Mouse (Mus musculus) layer of hippocampus, postnatal 25 days (tissue): ENCODE measurements around the gene Ralb. TPM values are rescaled to one million over a fixed set of nuclear protein-coding genes. Genes with fewer than 3 reads are reported as not detected.

Source experiments
- DNase-seq, 2 experiments: peaks; one replicate each; pipeline ENCODE4 v3.0.0; 2022; ENCODE audit warnings: mixed read lengths in 2 of 2, low spot score in 1 of 2; ENCODE audit errors: extremely low spot score in 1 of 2
- total RNA-seq, 2 experiments: library from RNA; stranded (reverse); gene quantifications; 2 replicates each; pipeline ENCODE4 v1.2.3; 2021

The Ralb gene
- total RNA-seq, 2 experiments from 2014 or later: 21.4 to 23.5 TPM

DNA sequence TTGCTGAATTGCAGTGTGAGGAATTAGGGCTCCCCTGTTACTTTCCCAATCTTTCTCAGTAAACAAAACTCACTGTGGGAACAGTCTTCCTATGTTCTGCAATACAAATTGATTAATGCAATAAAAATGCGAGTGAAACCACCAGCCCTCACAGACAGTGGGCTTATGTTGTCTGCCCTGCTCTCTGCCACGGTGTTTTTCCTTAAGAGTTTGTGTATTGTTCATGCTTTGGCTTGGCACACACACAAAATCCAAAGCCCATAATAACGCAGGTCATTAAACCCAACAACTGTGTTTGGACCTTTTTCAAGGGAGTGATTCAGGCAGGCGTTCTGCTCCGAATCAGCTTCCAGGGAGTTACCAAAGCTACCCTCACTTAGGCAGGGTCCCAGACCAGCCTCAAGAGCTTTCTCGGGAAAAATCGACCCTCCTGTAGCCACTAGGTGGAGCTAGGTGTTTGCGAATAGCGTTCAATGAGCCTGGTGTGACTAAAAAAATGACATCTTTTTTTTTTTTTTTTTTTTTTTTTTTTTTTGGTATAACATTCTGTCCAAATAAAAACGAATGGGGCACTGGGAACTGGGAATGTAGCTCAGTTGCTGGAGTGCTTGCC lies 46.5 kb downstream of the Ralb start:
- DNase-seq: peak; percentile 54 to 71

DNA sequence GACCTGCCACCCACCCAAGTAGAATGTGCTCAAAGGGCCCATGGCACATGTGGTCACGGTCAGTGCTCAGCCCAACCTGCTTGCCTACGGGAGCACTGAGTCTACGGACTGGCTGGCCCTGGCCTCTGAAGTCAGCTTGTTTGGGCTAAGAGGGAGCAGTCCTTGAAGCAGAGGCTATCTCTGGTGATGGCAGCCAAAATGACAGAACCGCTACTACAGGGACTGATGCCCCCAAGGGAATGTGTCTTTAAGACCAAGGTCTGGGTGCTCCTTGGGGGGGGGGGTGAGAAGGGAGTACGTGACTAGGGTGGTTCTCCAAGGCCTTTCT lies 47.1 kb downstream of the Ralb start:
- no peak for DNase-seq

- DNase-seq: no peak
These were observed 47.7 kb downstream of the Ralb start for GRCm38 (mm10) chr1:119456671-119457527.

DNA sequence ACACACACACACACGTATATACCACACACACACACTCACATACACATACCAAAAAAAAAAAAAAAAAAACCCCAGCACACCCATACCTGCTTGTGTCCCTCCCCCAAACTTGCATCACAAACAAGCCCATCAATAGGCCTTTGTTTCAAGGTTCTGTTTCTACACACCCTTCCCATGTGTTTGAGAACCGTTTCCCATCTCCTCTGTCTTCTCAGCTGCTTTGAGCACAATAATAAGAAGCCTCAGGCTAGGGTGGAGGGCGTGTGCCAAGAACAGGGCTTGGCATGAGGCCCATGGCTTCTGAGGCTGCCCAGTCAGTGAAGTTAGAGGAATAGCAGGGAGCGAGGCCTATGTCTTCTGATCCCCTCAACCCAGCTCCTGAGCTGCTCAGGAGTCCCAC lies 50.9 kb downstream of the Ralb start:
- DNase-seq: peak in 1 of 2 experiments; percentile 24

GRCm38 (mm10) chr1:119451417-119451816 lies 53.2 kb downstream of the Ralb start:
- DNase-seq: no peak

DNA sequence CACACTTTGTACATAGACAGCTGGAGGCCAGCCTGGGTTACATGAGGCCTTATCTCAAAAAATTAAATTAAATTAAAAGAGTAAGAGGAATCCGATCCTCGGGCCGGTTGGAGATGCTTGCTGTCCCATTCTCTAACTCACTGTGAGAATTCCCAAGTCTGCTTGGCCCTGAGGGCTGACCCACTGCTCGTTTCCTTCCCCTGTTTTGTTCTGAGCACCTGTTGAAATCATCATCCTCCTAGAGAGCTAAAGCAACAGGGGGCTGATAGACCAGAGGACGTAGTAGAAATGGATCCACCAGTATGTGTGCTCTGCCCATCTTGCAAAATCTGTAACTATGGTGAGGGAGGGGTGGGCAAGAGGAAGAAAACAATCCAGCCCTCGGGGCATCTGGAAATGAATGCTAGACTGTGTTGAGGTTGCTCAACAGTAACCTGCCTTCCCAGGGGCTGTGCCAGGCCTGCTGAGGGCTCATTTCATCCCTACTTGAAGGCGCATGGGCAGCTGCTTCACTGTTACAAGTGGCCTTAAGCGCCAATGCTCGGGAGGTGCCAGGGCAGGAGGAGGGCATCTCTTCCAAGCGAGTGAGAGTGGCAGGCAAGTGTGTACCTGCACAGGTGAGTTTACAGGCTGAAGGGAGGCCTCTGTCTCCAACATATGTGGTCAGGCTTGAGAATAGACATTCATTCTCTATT lies 53.8 kb downstream of the Ralb start:
- DNase-seq: no peak

DNA sequence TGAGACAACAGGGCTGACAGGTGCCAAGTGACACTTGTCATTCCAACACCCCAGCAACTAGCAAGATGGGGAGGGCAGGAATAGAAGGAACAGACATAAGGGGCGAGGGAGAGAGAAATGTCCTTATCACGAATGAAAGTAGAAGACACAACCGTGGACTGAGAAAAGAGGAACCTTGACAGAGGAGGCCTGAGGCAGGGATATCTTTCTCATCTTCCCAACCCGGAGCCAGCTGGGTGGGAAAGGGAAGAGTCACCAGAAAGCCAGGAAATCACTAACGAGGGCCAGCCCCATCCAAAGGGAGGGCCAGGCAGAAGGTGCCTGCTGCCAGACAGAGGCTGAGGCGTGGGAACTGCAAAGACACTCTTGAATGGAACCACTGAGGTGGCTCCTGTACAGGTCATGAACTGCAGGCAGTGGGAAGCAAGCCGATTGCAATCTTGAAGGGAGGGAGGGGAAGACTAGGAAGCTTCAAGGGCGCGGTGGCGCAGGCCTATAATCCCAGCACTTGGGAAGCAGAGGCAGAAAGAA lies 57.8 kb downstream of the Ralb start:
- no peak for DNase-seq

DNA sequence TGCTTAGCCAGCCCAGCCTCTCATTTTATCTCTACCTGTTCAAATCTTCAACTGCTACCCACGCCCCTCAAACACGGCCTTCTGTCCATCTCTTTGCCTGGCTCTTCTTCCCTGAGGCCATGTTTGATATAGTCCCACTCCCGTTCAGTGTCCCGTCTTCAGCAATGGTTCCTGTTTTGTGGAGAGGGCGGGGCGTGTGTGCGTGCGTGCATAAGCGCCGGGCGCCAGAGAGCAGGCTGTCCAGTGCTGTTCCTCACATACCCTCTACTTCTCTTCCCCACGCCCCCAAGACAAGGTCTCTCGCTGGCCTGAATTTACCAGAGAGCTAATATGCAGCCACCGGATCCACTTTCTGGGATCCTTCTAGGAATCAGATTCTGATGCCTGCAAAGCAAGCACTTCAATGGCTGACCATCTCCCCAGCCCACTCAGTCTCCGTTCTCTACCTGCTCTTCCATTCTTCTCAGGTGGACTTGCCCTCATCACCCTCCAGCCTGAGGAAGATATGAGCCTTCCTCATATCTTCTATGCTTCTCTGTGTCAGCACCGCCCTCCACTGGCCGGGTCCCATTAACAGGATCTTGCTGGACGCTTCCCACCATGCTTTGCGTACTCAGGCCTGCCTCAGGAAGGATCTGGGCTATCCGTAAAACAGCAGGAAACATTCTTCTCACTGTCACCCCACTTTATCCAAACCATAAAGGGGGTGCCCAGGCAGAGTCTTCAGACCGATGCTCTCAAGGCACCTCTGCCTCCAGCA lies 60.8 kb downstream of the Ralb start:
- no peak for DNase-seq

GRCm38 (mm10) chr1:119442901-119443300 lies 61.7 kb downstream of the Ralb start:
- no peak for DNase-seq

DNA sequence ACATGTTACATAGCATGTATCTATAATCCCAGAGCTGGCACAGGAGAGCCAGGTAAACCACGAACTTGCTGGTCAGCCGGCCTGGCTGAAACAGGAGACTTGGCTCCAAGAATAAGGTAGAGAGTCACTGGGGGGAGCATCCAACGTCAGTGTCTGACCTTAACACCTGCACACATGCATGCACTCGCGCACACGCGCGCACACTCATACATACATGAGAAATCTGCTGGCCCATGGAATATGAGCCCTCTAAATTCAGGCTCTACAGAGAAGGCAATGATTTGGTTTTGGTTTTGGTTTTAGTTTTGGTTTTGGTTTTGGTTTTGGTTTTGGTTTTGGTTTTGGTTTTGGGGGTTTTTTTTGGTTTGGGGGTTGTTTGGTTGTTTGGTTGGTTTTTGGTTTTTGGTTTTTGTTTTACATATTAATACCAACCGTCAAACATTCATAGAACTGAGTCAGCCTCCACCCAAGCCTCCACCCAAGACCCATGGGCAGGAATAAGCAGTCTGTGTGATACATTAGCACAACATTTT lies 66.4 kb downstream of the Ralb start:
- no peak for DNase-seq

GRCm38 (mm10) chr1:119437401-119437800 lies 67.2 kb downstream of the Ralb start:
- no peak for DNase-seq

GRCm38 (mm10) chr1:119424141-119424860 lies 80.3 kb downstream of the Ralb start:
- DNase-seq: no peak

DNA sequence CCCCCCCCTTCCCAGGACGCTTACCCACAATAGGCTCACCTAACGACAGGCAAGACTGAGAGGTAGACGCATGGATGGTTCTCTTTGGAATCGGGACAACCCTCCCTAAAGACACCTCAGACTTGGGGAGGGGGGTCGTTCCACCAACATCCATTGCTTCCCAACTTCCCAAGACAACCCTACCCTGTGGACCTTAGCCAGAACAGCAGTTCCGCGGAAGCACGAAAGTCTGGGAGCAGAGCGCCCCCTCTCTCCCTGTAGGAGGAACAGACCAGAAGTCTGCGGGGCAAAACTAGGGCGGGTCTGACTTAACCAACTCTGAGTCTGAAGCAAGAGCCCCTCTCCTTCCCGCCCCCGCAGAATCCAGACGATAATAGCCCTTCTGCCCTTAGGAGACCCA lies 81.1 kb downstream of the Ralb start:
- peak in 1 of 2 experiments; percentile 52 for DNase-seq

DNA sequence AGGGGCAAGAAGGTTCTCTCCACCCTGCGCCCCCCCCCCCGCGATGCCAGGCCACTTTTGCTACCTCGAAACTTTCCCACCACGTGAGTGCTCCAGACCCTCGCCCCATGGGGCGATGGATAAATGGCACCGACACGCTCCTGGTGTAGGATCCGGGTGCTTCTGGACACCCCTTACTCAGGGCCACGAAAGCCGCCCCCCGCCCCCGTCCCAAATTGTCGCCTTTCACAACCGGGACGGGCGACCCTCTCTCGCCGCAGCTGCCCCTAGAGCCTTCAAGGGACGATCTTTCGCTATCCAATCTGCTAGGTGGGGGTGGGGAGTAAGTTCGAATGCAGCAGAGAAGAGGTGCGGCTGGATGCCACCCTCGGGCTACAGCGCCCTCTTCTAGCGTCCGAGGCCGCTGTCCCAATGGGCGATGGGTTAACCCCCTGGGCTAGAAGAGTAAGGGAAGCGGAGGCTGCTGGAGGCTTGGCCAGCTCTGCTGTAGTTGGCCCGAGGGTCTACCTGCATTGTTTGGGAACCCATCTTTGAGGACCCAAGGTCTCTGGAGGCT lies 82.1 kb downstream of the Ralb start:
- no peak for DNase-seq

DNA sequence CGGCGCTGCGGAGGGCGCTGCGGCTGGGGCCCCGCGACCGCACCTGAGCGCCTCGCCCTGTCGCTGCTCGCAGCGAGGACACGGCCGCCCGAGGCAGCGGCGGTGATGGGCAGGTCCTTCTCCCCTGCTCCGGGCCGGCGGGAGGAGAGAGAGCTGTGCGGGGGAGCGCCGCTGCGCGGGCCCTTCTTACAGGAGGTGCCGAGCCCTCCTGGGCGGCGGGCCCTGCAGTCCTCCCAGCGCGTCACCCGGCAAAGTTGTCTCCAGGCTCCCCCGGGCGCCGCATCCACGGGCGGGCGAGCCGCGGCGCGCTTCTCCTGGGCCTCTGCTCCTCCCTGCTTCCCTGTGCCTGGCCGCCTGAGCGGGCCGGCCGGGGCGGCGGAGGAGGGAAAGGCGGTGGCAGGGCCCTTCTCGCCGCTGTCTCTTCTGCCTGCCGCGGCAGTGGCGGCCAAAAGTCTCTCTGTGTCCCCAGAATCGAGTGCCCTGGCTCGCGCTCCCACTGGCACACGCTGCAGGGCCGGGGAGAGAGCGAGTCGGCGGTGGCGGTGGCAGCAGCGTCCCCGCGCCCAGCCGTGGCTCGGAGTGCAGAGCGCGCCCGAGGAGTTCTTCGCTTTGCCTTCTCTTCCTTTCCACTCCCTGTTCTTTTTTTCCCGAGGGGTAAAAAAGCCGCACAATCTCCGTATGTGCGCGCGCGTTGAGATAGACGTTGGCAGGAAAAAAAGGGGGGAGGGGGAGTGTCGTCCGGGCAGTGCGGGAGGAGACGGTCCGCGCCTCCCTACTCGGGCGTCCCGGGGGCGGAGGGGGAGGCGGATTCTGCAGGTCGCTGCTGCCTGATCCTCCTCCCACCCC lies 82.8 kb downstream of the Ralb start, which contains the start of gene Inhbb:
Inhbb (minus strand) TSS at position 673 of the 846 bp plus-strand sequence.
- peak in 1 of 2 experiments; percentile 51 for DNase-seq

DNA sequence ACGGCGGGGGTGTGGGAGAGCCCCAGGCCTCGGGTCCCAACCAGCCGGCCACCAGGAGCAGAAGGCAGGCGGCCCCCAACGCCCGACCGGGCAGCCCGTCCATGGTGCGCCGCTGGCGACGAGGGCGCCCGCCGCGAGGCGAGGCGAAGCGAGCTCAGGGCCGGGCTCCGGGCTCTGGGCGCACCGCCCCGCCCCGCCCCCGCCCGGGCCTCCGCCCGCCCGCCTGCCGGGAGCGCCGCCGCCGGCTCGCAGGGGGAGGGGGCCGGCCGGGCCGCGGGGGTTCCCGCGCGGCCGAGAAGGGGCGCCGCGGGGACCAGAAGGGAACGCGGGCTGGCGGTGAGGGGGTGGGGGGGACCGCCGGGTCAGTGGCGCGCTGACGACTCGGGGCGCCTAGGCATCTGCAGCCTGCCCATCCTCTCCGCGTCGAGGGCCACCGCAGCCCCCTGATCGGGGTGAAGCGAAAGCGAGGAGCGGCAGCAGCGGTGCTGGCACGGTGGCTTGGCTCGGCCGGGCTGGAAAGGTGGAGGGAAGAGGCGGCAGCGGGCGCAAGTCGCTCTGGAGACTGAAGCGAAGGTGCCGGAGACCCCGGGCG lies 83.5 kb downstream of the Ralb start:
- DNase-seq: no peak
